Mouse (Mus musculus) lung, embryonic 16.5 days (tissue): ENCODE measurements around the gene Emsy. TPM values are rescaled to one million over a fixed set of nuclear protein-coding genes. Genes with fewer than 3 reads are reported as not detected.

Experiments
- ATAC-seq: fragments of 200-750 bp; cut with Nextera tagmentation; 2 replicates; pipeline ENCODE4 v1.8.0; 2017; ENCODE audit warnings: low read depth, mild to moderate bottlenecking, moderate library complexity
- H3K27ac ChIP-seq: fragments of 300-500 bp; sonication (generic); 2 replicates; pipeline ENCODE4 v1.5.1; 2014; ENCODE audit warnings: mild to moderate bottlenecking, control low read depth, low read length
- H3K27me3 ChIP-seq: fragments of 300-500 bp; sonication (generic); 2 replicates; pipeline ENCODE4 v1.6.1; 2014; ENCODE audit warnings: low read depth, low read length, mixed read lengths; ENCODE audit not compliant: control insufficient read depth, insufficient read depth
- H3K36me3 ChIP-seq: fragments of 300-500 bp; sonication (generic); 2 replicates; pipeline ENCODE4 v1.6.1; 2014; ENCODE audit warnings: low read length; ENCODE audit not compliant: control insufficient read depth, insufficient read depth
- H3K4me1 ChIP-seq: fragments of 300-500 bp; sonication (generic); replicated peaks from 2 replicates; pipeline ENCODE4 v1.6.1; 2014; ENCODE audit warnings: low read length, mixed read lengths; ENCODE audit not compliant: control insufficient read depth, insufficient read depth
- H3K4me2 ChIP-seq: fragments of 300-500 bp; sonication (generic); 2 replicates; pipeline ENCODE4 v1.6.1; 2014; ENCODE audit warnings: low read depth, low read length, control low read depth
- H3K4me3 ChIP-seq: fragments of 300-500 bp; sonication (generic); 2 replicates; pipeline ENCODE4 v1.5.1; 2014; ENCODE audit warnings: mild to moderate bottlenecking, low read length, control low read depth
- H3K9ac ChIP-seq: fragments of 300-500 bp; sonication (generic); 2 replicates; pipeline ENCODE4 v1.6.1; 2014; ENCODE audit warnings: low read length, control low read depth
- H3K9me3 ChIP-seq: fragments of 300-500 bp; sonication (generic); 2 replicates; pipeline ENCODE4 v1.6.1; 2016; ENCODE audit warnings: low read length; ENCODE audit not compliant: control insufficient read depth
- WGBS: fragments of 180-500 bp; shearing (Covaris S2); extraction: QIAGEN DNeasy Blood & Tissue Kit; methylation state at CpG from one replicate; pipeline ENCODE4 v1.1.7; 2014; 5-methylcytosine and 5-hydroxymethylcytosine counted together
- polyA plus RNA-seq: library from polyadenylated mRNA; unstranded; fragments of >200 nt; fragmentation: Nextera tagmentation; extraction: Ambion mirVana; gene quantifications from 2 replicates; pipeline ENCODE4 v1.2.1, GENCODE M21; 2015

The Emsy gene
- polyA plus RNA-seq, 1 experiment from 2014 or later = 30.4 TPM

DNA sequence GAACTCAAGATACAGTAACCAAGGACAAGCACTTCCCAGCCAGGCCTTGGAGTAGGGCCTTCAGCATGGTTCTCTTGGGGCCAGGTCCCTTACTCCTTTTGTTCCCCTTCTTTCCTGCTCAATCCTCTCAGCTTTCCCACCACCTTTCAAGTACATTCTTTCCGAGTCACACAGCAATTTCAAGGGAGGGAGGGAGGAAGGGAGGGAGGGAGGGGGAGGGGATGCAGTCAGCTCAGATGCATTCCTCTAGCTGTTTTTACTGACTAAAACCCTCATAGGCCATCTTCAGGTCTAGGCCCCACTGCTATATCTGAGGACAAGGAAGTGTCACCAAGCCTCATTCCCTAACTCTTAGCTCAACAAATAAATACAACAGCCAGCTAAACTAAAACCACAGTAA is 12.3 kb downstream of the Emsy start:
- Histone ChIP-seq H3K36me3 (peaks cover 19% of the 10 kb centered on the region), H3K27me3 (no peaks in the 10 kb centered on the region), H3K4me3 (no peak overlapping the region), H3K27ac (peak overlapping the region; percentile 35), H3K9ac (no peak overlapping the region), H3K4me1 (no peaks in the 10 kb centered on the region), H3K9me3 (no peaks in the 10 kb centered on the region), H3K4me2 (no peak overlapping the region)
- no peak; the same call in 1 of the 2 replicates for ATAC-seq
- 0% methylated on average over 1 of the region's 1 CpGs for WGBS

DNA sequence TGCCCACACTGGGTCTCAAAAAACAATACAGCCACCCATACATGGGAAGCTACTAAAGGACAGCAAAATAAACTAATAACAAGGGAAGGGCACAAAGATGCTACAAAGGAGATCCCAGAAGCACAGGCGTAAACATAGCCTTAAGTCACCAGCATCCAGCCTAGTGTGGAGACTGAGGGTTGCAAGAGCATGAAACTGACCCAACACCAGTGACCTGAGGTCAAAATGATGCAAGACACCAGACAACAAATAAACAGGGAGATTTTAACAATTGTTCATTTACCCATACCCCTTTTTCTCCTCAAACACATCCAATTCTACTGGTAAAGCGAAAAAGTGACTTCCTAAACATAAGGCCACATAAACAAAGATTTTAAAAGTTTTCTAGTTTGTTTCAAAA is 20.0 kb downstream of the Emsy start:
- Histone ChIP-seq H3K9me3 (no peaks in the 10 kb centered on the region), H3K4me2 (no peak overlapping the region), H3K36me3 (peaks cover 16% of the 10 kb centered on the region), H3K4me1 (no peaks in the 10 kb centered on the region), H3K4me3 (no peak overlapping the region), H3K27ac (no peak overlapping the region), H3K9ac (no peak overlapping the region), H3K27me3 (no peaks in the 10 kb centered on the region)
- no peak for ATAC-seq
- 90% methylated on average over 2 of the region's 2 CpGs for WGBS

GRCm38 (mm10) chr7:98633032-98633431 is 23.6 kb downstream of the Emsy start:
- no peaks in the 10 kb centered on the region for H3K4me1 ChIP-seq
- no peak overlapping the region for H3K9ac ChIP-seq
- peak; percentile 81 for ATAC-seq
- no peak overlapping the region for H3K4me3 ChIP-seq
- H3K9me3 ChIP-seq = no peaks in the 10 kb centered on the region
- H3K27me3 ChIP-seq = no peaks in the 10 kb centered on the region
- WGBS = 39% methylated on average over 3 of the region's 3 CpGs
- no peak overlapping the region for H3K4me2 ChIP-seq
- H3K27ac ChIP-seq = peak overlapping the region; percentile 19; the same call in 1 of the 2 replicates
- peaks cover 22% of the 10 kb centered on the region for H3K36me3 ChIP-seq

DNA sequence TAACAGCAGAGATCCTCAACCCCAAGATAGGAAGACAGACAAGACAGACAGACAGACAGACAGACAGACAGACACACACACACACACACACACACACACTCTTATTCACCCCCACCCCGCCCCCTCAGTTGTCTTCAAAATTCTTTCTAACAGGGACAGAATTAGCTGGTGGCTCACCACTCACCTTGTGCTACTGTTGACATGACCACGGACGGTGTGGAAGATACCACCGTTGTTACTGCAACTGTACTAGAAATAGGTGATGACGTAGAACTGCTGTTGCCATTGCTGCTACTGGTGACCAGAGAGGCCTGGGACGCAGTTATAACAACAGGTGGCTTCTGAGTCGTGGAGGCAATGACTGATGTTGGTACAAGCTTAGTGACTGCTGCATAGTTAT is 26.6 kb downstream of the Emsy start:
- Histone ChIP-seq H3K27me3 (no peaks in the 10 kb centered on the region), H3K9me3 (no peaks in the 10 kb centered on the region), H3K4me3 (no peak overlapping the region), H3K27ac (no peak overlapping the region), H3K4me2 (no peak overlapping the region), H3K4me1 (no peaks in the 10 kb centered on the region), H3K9ac (no peak overlapping the region), H3K36me3 (peaks cover 19% of the 10 kb centered on the region)
- no peak for ATAC-seq
- 88% methylated on average over 7 of the region's 7 CpGs for WGBS

DNA sequence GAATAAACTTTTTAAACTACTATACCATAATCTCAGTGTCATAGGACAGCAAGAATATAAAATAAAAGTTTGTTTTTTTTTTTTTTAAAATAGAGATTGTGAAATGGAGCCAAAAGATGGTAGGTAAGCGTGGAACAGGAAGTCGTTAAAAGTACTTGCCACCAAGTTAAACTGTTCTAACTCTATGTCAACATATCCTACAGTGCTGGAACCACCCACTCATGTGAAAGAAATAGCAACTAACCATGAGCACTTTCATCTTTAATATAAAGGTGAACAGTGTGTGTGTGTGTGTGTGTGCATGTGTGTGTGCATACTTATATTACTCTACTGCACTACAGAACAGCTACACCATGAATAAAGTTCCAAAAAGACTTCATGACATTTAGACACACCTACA is 38.8 kb downstream of the Emsy start:
- Histone ChIP-seq H3K9me3 (no peaks in the 10 kb centered on the region), H3K27ac (no peak overlapping the region), H3K9ac (no peak overlapping the region), H3K4me2 (no peak overlapping the region), H3K36me3 (peaks cover 12% of the 10 kb centered on the region; the same call in 1 of the 2 replicates), H3K4me3 (no peak overlapping the region), H3K4me1 (no peaks in the 10 kb centered on the region), H3K27me3 (no peaks in the 10 kb centered on the region)
- ATAC-seq = no peak
- WGBS = 59% methylated on average over 2 of the region's 2 CpGs

GRCm38 (mm10) chr7:98612936-98613335 is 43.6 kb downstream of the Emsy start:
- Histone ChIP-seq H3K4me2 (no peak overlapping the region), H3K4me1 (no peaks in the 10 kb centered on the region), H3K27ac (no peak overlapping the region), H3K36me3 (peaks cover 13% of the 10 kb centered on the region), H3K9me3 (no peaks in the 10 kb centered on the region), H3K9ac (no peak overlapping the region), H3K27me3 (no peaks in the 10 kb centered on the region), H3K4me3 (no peak overlapping the region)
- ATAC-seq = no peak
- WGBS = 80% methylated on average over 1 of the region's 1 CpGs

GRCm38 (mm10) chr7:98608520-98608919 is 48.1 kb downstream of the Emsy start:
- no peaks in the 10 kb centered on the region for H3K27me3 ChIP-seq
- H3K27ac ChIP-seq = no peak overlapping the region
- ATAC-seq = no peak
- no peak overlapping the region for H3K9ac ChIP-seq
- H3K4me2 ChIP-seq = no peak overlapping the region
- no peaks in the 10 kb centered on the region for H3K9me3 ChIP-seq
- peaks cover 5% of the 10 kb centered on the region for H3K36me3 ChIP-seq
- no peaks in the 10 kb centered on the region for H3K4me1 ChIP-seq
- no peak overlapping the region for H3K4me3 ChIP-seq

- no peaks in the 10 kb centered on the region for H3K4me1 ChIP-seq
- no peak overlapping the region for H3K9ac ChIP-seq
- WGBS = 73% methylated on average over 4 of the region's 4 CpGs
- no peak overlapping the region for H3K27ac ChIP-seq
- H3K4me2 ChIP-seq = no peak overlapping the region
- no peak overlapping the region for H3K4me3 ChIP-seq
- no peaks in the 10 kb centered on the region for H3K27me3 ChIP-seq
- ATAC-seq = no peak
- H3K36me3 ChIP-seq = peaks cover 5% of the 10 kb centered on the region
- no peaks in the 10 kb centered on the region for H3K9me3 ChIP-seq
These were observed 49.4 kb downstream of the Emsy start for GRCm38 (mm10) chr7:98607158-98607557.

GRCm38 (mm10) chr7:98601715-98602114 is 54.9 kb downstream of the Emsy start:
- Histone ChIP-seq H3K4me3 (no peak overlapping the region), H3K9ac (no peak overlapping the region), H3K36me3 (peaks cover 15% of the 10 kb centered on the region), H3K4me1 (no peaks in the 10 kb centered on the region), H3K27ac (no peak overlapping the region), H3K27me3 (no peaks in the 10 kb centered on the region), H3K9me3 (no peaks in the 10 kb centered on the region), H3K4me2 (no peak overlapping the region)
- 79% methylated on average over 4 of the region's 4 CpGs for WGBS
- no peak for ATAC-seq

DNA sequence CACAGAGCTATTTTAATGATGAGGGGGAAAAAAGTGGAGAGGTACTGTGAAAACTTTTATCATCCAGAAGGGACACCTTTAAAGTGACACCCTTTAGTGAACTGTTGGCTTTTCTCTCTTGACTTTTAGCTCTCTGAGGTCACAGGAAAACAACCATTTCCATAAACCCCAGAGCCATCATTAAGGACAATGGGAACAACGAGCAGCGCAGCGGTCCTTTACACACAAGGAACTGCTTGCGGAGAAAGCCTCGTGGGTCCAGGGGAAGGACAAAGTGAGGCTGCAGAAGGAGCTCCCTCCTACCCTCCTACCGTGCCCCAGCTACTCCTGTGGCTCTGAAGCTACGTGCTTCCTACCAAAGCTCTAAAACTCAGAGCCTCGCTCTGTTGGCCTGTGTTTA is 59.2 kb downstream of the Emsy start:
- Histone ChIP-seq H3K36me3 (peaks cover 35% of the 10 kb centered on the region), H3K9me3 (no peaks in the 10 kb centered on the region), H3K9ac (no peak overlapping the region), H3K4me2 (no peak overlapping the region), H3K4me1 (no peaks in the 10 kb centered on the region), H3K27ac (no peak overlapping the region), H3K27me3 (no peaks in the 10 kb centered on the region), H3K4me3 (no peak overlapping the region)
- ATAC-seq = no peak
- WGBS = 76% methylated on average over 8 of the region's 8 CpGs
